Mouse (Mus musculus): ENCODE data around the gene Upf3b. TPM values are rescaled to one million over a fixed set of nuclear protein-coding genes. Genes with fewer than 3 reads are reported as not detected.
A peak's percentile ranks its signal among the peaks of the same experiment; 100 is the strongest.

The Upf3b gene
- polyA plus RNA-seq, 1 experiment from 2014 or later: 14.1 TPM

DNA sequence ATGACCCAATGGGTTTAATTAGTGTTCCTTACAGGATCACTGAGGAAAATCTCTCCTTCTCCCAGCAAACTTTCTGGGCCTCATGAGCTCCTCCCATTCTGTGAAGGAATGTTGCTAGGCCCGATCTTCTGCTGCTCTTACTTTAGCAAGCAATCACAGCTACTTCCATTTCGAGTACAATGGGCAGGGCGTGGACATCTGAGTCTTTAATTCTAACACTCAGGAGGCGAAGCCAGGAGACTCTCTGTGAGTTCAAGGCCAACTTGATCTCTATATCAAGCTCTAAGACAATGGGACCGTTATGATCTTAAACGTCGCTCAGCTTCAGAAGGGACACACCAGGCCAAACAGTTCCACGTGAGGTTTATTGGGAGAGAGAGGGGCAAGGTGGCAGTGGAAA lies 33.5 kb downstream of the Upf3b start:
- WGBS: 73% methylated on average over 8 of the region's 8 CpGs
- Histone ChIP-seq H3K4me2 (no peak overlapping the region), H3K4me3 (no peak overlapping the region), H3K27me3 (replicated peaks) (no peaks in the 10 kb centered on the region), H3K9me3 (no peaks in the 10 kb centered on the region), H3K9ac (no peak overlapping the region), H3K27ac (replicated peaks) (no peak overlapping the region), H3K4me1 (no peaks in the 10 kb centered on the region), H3K36me3 (peaks cover 9% of the 10 kb centered on the region)
- ATAC-seq (ENCODE audit: extremely low read depth, insufficient number of reproducible peaks, low FRiP score, low TSS enrichment): no peak

DNA sequence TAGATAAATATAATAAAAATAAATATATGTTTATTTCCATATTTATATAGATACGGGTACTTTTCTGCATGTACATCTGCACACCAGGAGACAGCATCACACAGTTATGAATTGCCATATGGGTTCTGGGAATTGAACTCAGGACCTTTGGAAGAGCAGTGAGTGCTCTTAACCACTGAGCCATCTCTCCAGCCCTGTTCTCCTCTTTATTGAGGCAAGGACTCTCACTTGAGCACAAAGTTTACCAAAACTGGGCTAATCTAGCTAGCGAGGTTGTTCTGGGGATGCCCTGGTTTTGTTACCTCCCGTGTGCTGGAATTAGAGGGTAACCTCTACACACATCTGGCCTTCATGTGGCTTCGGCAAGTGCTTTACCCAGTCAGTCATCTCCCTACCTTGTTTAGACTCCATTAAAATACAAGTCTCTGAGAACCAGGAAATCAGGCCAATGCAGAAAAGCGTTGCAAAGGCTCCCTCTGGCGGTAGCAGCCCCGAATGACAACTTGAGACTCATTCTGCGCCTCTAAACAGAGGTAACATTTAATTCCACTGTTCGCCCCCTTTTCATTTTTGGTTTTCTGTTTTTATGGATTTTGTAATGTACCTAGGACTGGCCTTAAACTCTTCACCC lies 35.7 kb downstream of the Upf3b start:
- Histone ChIP-seq H3K27me3 (replicated peaks) (no peaks in the 10 kb centered on the region), H3K36me3 (no peaks in the 10 kb centered on the region), H3K27ac (replicated peaks) (no peak overlapping the region), H3K9ac (no peak overlapping the region), H3K4me3 (no peak overlapping the region), H3K9me3 (no peaks in the 10 kb centered on the region), H3K4me2 (no peak overlapping the region), H3K4me1 (no peaks in the 10 kb centered on the region)
- no peak for ATAC-seq (ENCODE audit: extremely low read depth, insufficient number of reproducible peaks, low FRiP score, low TSS enrichment)
- WGBS: 31% methylated on average over 9 of the region's 9 CpGs

DNA sequence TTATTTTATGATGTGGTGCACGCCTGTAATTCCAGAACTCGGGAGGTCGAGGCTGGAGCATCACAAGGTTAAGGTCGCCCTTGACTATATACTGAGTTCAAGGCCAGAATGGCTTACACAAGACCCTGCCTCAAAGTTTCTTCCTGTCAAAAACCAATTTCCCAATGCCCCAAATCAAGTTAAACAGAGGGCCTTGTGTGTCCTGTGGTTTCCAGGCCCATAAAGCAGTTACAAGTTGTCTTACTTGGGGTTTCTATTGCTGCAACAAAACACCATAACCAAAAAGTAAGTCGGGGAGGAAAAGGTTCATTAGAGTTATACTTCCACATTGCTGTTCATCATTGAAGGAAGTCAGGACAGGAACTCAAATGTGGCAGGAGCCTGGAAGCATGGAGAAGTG lies 41.4 kb downstream of the Upf3b start:
- Histone ChIP-seq H3K4me1 (no peaks in the 10 kb centered on the region), H3K27me3 (replicated peaks) (no peaks in the 10 kb centered on the region), H3K27ac (replicated peaks) (no peak overlapping the region), H3K4me2 (no peak overlapping the region), H3K4me3 (no peak overlapping the region), H3K9me3 (no peaks in the 10 kb centered on the region), H3K9ac (no peak overlapping the region), H3K36me3 (no peaks in the 10 kb centered on the region)
- no peak for ATAC-seq (ENCODE audit: extremely low read depth, insufficient number of reproducible peaks, low FRiP score, low TSS enrichment)
- WGBS: 74% methylated on average over 5 of the region's 5 CpGs

DNA sequence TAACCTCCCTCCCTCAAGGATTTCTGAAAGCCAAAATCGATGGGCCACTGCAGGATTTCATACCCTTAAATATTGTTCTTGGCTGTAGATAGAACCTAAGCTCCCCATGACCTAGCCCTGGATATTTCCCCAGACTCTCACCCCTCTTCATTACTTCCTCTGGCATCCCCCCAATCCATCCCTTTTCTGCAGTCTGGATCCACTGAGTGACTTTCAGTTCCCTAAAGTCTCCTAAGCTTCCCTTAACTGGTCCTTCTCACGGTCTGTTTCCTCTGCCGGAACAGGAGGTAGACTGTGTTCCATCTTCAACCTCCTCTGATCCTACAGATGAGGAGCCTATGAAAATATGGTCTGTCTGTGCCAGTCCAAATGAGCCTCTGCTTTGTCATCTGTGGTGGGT lies 42.8 kb downstream of the Upf3b start:
- Histone ChIP-seq H3K4me1 (no peaks in the 10 kb centered on the region), H3K27me3 (replicated peaks) (no peaks in the 10 kb centered on the region), H3K27ac (replicated peaks) (no peak overlapping the region), H3K4me2 (no peak overlapping the region), H3K9me3 (no peaks in the 10 kb centered on the region), H3K4me3 (no peak overlapping the region), H3K36me3 (no peaks in the 10 kb centered on the region), H3K9ac (no peak overlapping the region)
- ATAC-seq (ENCODE audit: extremely low read depth, insufficient number of reproducible peaks, low FRiP score, low TSS enrichment): no peak
- 66% methylated on average over 3 of the region's 3 CpGs for WGBS

DNA sequence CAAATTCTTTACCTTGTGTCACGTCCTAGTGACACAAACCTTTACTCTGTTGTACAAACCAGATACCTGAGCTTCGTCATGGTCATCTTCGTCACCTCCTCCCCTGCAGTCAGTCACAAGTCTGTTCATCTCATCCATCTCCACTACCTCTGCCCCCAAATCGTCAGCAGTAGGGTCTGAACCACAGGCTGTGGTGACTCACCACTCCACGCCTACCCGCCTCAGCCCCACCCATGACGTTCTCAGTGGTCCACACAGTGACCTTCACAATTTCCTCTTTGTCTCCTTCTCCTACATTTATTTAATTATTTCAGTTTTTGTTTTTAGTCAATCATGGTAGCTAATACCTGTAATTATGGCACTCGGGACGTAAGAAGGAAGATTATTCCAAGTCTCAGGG lies 46.2 kb downstream of the Upf3b start:
- no peak overlapping the region for H3K4me2 ChIP-seq
- no peak for ATAC-seq (ENCODE audit: extremely low read depth, insufficient number of reproducible peaks, low FRiP score, low TSS enrichment)
- H3K27ac ChIP-seq (replicated peaks): no peak overlapping the region
- H3K4me1 ChIP-seq: no peaks in the 10 kb centered on the region
- no peaks in the 10 kb centered on the region for H3K9me3 ChIP-seq
- no peaks in the 10 kb centered on the region for H3K36me3 ChIP-seq
- no peaks in the 10 kb centered on the region for H3K27me3 ChIP-seq (replicated peaks)
- 72% methylated on average over 9 of the region's 9 CpGs for WGBS
- no peak overlapping the region for H3K4me3 ChIP-seq
- no peak overlapping the region for H3K9ac ChIP-seq

DNA sequence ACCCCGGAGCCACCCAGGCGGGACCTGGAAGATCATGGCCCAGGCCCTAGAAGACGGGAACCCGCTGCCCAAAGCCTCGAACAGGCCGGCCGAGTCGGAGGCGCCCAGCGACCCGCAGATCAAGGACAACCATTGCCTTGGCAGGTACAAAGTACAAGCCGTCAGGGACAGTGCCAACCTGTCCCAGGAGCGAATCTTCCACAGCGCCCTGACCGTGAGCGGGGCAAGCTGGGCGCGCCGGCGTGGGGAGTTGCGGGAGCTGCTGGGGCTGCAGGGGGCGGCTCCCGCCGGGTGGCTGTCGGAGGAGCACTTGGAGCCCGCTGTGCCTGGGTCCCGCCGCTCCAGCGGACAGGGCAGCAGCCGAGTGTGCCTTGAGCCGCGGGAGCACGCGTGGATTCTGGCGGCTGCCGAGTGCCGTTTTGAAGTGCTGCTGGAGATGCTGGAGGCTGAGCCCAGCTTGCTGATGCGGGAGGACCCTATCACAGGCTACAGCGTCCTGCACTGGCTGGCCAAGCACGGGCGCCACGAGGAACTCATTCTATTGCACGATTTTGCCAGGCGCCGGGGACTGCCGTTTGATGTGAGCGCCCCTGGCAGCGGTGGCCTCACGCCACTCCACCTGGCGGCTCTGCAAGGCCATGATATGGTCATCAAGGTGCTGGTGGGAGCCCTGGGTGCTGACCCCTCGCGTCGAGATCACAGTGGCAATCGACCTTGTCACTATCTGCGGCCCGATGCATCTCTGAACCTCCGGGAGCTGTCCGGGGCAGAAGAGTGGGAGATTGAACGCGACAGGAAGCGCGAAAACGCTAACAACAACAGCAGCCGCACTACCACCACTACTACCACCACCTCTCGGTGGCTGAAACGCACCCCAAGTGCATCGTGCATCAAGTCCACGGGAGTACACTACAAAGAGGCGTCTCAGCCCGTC lies 61.0 kb downstream of the Upf3b start:
- no peaks in the 10 kb centered on the region for H3K36me3 ChIP-seq
- H3K27ac ChIP-seq (replicated peaks): no peak overlapping the region
- H3K9me3 ChIP-seq: no peaks in the 10 kb centered on the region
- H3K4me3 ChIP-seq: peak overlapping the region; percentile 47
- peaks cover 79% of the 10 kb centered on the region for H3K27me3 ChIP-seq (replicated peaks)
- H3K9ac ChIP-seq: peak overlapping the region; percentile 54
- H3K4me2 ChIP-seq: peak overlapping the region; percentile 71
- WGBS: 10% methylated on average over 68 of the region's 70 CpGs
- H3K4me1 ChIP-seq: peaks cover 6% of the 10 kb centered on the region; the same call in 1 of the 2 replicates
- no peak for ATAC-seq (ENCODE audit: extremely low read depth, insufficient number of reproducible peaks, low FRiP score, low TSS enrichment)

DNA sequence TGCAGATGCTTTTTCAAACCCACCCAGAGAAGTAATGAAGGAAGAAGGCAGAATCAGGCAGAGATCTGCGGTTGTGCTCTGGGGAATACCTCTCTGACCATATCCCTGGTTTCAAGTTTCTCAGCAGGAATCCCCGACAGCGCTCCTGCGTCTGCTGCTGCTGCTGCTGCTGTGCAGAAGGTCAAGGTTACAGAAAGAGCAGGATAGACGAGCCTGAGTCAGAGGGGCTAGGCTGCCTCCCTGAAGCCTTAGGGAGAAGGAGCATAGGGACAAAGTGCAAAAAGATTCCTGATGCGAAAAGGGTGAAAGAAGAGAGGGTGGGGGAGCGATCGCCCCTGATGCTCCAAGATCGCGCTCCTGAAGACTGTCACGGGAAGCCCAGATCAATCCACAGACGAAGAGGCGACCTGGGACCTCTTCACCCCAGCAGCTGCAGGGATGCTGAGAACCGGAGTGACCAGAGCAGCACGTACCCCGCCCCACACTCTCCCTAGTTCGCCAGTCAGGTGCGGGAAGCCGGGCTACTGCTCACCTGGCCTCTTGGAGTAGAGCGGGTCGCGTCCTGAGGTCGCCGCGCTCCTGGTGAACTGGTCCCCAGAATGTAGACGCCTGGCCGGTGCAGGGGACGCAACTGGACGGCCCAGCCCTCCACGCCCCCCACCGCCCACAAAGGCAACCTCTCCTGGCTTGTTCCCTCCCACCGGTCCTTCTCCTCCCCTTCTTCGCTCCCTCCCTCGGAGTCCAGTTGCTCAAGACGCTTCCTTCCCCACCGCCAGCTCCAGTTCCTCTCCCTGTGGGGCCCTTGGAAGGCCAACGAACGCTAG lies 61.8 kb downstream of the Upf3b start, which contains the start of gene Sowahd:
Gene Sowahd, plus strand, starts transcription at position 780 of the 824 bp plus-strand sequence.
- Histone ChIP-seq H3K9ac (peak within 1 kb of the TSS; percentile 54), H3K36me3 (no peaks in the 10 kb centered on the region), H3K27ac (replicated peaks) (no peak within 1 kb of the TSS), H3K27me3 (replicated peaks) (peaks cover 79% of the 10 kb centered on the region), H3K4me2 (peak within 1 kb of the TSS; percentile 71), H3K4me1 (peaks cover 6% of the 10 kb centered on the region; the same call in 1 of the 2 replicates), H3K4me3 (peak within 1 kb of the TSS; percentile 47), H3K9me3 (no peaks in the 10 kb centered on the region)
- 11% methylated on average over 24 of the region's 38 CpGs for WGBS
- no peak for ATAC-seq (ENCODE audit: extremely low read depth, insufficient number of reproducible peaks, low FRiP score, low TSS enrichment)

DNA sequence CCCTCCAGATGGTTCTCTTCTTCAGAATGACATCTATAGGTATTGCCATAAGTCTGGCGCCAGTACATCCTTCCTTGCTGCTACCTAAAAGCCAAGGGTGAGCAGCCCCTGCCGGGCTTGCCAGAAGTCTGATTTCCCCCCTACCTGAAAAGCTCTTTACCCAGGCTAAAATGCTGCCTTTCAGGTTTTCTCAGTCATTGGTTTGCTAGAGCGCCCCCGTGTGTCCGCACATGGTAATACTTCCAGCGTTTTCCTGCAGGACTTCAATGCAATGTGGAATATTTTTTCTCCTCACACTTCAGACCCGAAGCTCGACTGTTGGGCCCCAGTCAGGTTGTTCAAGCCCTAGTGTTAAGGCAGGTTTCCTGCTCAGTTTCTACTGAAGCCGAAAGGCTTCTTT lies 67.4 kb downstream of the Upf3b start:
- no peak for ATAC-seq (ENCODE audit: extremely low read depth, insufficient number of reproducible peaks, low FRiP score, low TSS enrichment)
- no peak overlapping the region for H3K9ac ChIP-seq

More for the DNA sequence above, 67.4 kb downstream of the Upf3b start:
- no peak overlapping the region for H3K27ac ChIP-seq (replicated peaks)
- H3K4me1 ChIP-seq: no peaks in the 10 kb centered on the region
- no peak overlapping the region for H3K4me3 ChIP-seq
- no peaks in the 10 kb centered on the region for H3K9me3 ChIP-seq
- no peaks in the 10 kb centered on the region for H3K36me3 ChIP-seq
- WGBS: 24% methylated on average over 9 of the region's 9 CpGs
- H3K4me2 ChIP-seq: no peak overlapping the region
- peaks cover 25% of the 10 kb centered on the region for H3K27me3 ChIP-seq (replicated peaks)

Other genes with a start within 250 kb of the Upf3b start
- gene Ube2a, start 236.4 kb downstream of the Upf3b start, polyA plus RNA-seq (2015; fragmentation: Nextera tagmentation; extraction: Ambion mirVana): 113 and 130 TPM in 2 replicates
- 19.2 and 19.3 TPM in 2 replicates for gene C330007P06Rik, start 236.2 kb downstream of the Upf3b start, polyA plus RNA-seq (2015; fragmentation: Nextera tagmentation; extraction: Ambion mirVana)
- 0.37 and 0.56 TPM in 2 replicates for gene Nkrf, start 207.4 kb downstream of the Upf3b start, polyA plus RNA-seq (2015; fragmentation: Nextera tagmentation; extraction: Ambion mirVana)
- gene Sept6, start 118.5 kb downstream of the Upf3b start, polyA plus RNA-seq (2015; fragmentation: Nextera tagmentation; extraction: Ambion mirVana): 50.9 and 55.0 TPM in 2 replicates
- 0.33 and 0.41 TPM in 2 replicates for gene Sowahd, start 61.5 kb downstream of the Upf3b start, polyA plus RNA-seq (2015; fragmentation: Nextera tagmentation; extraction: Ambion mirVana)
- 377 and 401 TPM in 2 replicates for gene Rpl39, start 24.9 kb downstream of the Upf3b start, polyA plus RNA-seq (2015; fragmentation: Nextera tagmentation; extraction: Ambion mirVana)
- gene Nkap, start 16.5 kb upstream of the Upf3b start, polyA plus RNA-seq (2015; fragmentation: Nextera tagmentation; extraction: Ambion mirVana): 10.1 and 11.2 TPM in 2 replicates
- not detected in 2 replicates for gene Akap14, start 58.5 kb upstream of the Upf3b start, polyA plus RNA-seq (2015; fragmentation: Nextera tagmentation; extraction: Ambion mirVana)
- 659 and 790 TPM in 2 replicates for gene Ndufa1, start 80.8 kb upstream of the Upf3b start, polyA plus RNA-seq (2015; fragmentation: Nextera tagmentation; extraction: Ambion mirVana)
- 7.0 and 8.0 TPM in 2 replicates for gene Rnf113a1, start 80.9 kb upstream of the Upf3b start, polyA plus RNA-seq (2015; fragmentation: Nextera tagmentation; extraction: Ambion mirVana)
- not detected in 2 replicates for gene Gm9, start 100.7 kb upstream of the Upf3b start, polyA plus RNA-seq (2015; fragmentation: Nextera tagmentation; extraction: Ambion mirVana)
- gene Rhox1, start 111.9 kb upstream of the Upf3b start, polyA plus RNA-seq (2015; fragmentation: Nextera tagmentation; extraction: Ambion mirVana): not detected in 2 replicates
- gene Rhox2a, start 134.7 kb upstream of the Upf3b start, polyA plus RNA-seq (2015; fragmentation: Nextera tagmentation; extraction: Ambion mirVana): not detected in 2 replicates
- not detected in 2 replicates for gene Rhox3a, start 139.6 kb upstream of the Upf3b start, polyA plus RNA-seq (2015; fragmentation: Nextera tagmentation; extraction: Ambion mirVana)
- gene Rhox4a, start 155.0 kb upstream of the Upf3b start, polyA plus RNA-seq (2015; fragmentation: Nextera tagmentation; extraction: Ambion mirVana): not detected in 2 replicates